Mouse (Mus musculus) ovary, adult 2 months (tissue): ENCODE data around the gene Gm3460. TPM values are rescaled to one million over a fixed set of nuclear protein-coding genes. Genes with fewer than 3 reads are reported as not detected.

ENCODE experiments used
- polyA plus RNA-seq: library from polyadenylated mRNA; depleted of rRNA; stranded (reverse); fragments of >200 nt; gene quantifications from 2 replicates; pipeline ENCODE4 v1.2.3, GENCODE M21; 2012; rRNA removed

Gene Gm3460
- not detected in 2 replicates for polyA plus RNA-seq

DNA sequence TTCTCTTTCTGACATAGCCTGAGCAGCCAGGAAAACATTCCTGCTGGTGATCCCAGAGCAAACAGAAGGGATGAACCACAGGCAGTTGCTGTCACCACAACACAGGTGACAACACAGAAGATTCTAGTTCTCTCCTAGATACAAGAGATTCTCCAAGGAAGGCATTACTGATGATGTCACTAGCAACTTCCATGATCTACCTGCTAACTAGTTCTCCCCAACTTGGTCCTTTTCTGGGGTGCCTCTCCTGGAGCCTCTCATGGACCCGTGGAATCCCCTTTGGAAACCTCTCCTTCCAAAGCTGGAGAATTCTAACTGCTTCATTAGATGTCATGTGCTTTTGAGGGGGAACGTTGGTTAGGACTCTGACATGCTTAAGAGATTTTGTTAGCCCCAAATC, at the start of gene Gm3460:
Gene Gm3460, minus strand, starts transcription at position 101 of the 400 bp plus-strand sequence.

DNA sequence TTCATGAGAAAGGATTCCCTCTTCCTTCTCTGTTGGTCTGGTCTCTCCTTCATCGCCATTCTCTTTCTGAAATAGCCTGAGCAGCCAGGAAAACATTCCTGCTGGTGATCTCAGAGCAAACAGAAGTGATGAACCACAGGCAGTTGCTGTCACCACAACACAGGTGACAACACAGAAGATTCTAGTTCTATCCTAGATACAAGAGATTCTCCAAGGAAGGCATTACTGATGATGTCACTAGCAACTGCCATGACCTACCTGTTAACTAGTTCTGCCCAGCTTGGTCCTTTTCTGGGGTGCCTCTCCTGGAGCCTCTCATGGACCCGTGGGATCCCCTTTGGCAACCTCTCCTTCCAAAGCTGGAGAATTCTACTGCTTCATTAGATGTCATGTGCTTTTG, 31.7 kb downstream of the Gm3460 start, which contains the start of gene Gm3629:
Gene Gm3629, minus strand, starts transcription at position 101 of the 400 bp plus-strand sequence.

Other genes with a start within 250 kb of the Gm3460 start
- gene Gm16440, start 232.1 kb downstream of the Gm3460 start, polyA plus RNA-seq = not detected in 2 replicates
- 0.32 TPM in 1 of 2 replicates, not detected in the other for gene Gm3591, start 209.9 kb downstream of the Gm3460 start, polyA plus RNA-seq
- gene Gm3594, start 177.8 kb downstream of the Gm3460 start, polyA plus RNA-seq = not detected in 2 replicates
- not detected in 2 replicates for gene Gm8356, start 85.1 kb downstream of the Gm3460 start, polyA plus RNA-seq
- gene Gm3629, start 31.8 kb downstream of the Gm3460 start, polyA plus RNA-seq = not detected in 2 replicates
- not detected in 2 replicates for gene Gm10251, start 61.8 kb upstream of the Gm3460 start, polyA plus RNA-seq
- gene Gm8050, start 97.8 kb upstream of the Gm3460 start, polyA plus RNA-seq = not detected in 2 replicates
- 0.35 TPM in 1 of 2 replicates, not detected in the other for gene Gm3636, start 119.9 kb upstream of the Gm3460 start, polyA plus RNA-seq
- not detected in 2 replicates for gene Gm8362, start 152.0 kb upstream of the Gm3460 start, polyA plus RNA-seq
- not detected in 2 replicates for gene Gm3642, start 217.9 kb upstream of the Gm3460 start, polyA plus RNA-seq